Mouse (Mus musculus) 3T3-L1 (cell line): ENCODE data around the gene Ccdc22.

Source experiments
- DNase-seq: peaks from one replicate; pipeline ENCODE4 v3.0.0-alpha.2; 2015; ENCODE audit warnings: low read depth, low spot score

Ccdc22 gene

GRCm38 (mm10) chrX:7604879-7605574 is at the start of gene Ccdc22:
Gene Ccdc22 (minus strand): TSS chrX:7605517.
- peak; percentile 94 for DNase-seq

DNA sequence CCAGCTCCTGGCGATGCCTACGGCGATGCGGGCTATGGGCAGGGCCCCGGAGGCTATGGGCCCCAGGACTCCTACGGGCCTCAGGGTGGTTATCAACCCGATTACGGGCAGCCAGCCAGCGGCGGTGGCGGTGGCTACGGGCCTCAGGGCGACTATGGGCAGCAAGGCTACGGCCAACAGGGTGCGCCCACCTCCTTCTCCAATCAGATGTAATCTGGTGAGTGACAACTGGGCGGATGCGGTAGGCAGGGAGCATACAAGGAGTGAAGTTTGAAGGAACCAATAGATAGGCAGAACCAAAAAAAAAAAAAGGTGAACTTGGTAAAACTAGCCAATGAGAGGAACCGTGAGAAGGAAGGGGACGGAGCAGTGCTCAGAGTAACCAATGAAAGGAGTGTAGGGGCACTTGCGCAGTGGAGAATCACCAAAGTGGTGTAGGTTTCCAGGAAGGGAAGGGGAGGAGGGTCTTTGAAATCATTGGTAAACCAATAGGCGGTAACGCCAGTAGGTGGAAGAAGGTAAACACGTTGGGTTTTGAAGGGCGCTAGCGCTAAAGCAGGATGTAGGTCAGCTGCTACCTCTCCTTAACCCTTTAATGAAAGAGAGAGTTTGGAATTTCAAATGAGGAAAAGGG is 43.5 kb upstream of the Ccdc22 start:
- peak; percentile 95 for DNase-seq

DNA sequence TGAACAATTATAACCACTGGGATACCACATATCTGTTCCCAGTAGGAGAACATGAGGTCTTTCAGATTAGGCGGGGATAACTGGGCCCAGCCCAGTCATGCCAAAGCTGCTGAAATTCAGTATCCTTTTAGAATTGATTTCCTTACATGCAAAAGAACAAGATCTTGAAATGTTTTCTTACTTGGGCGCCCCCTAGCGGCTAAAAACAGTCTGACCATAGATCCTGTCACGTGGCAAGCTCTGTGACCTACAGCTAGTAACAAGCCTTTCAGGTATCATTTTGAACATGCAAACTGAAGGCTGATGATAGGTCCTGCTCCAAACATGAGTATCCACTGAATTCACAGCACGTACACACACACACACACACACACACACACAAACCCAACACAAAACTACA is 40.0 kb upstream of the Ccdc22 start:
- DNase-seq: peak; percentile 92

- DNase-seq: no peak
Measured at GRCm38 (mm10) chrX:7640785-7641184, 35.5 kb upstream of the Ccdc22 start.

- no peak for DNase-seq
Measured at GRCm38 (mm10) chrX:7639536-7640325, 34.4 kb upstream of the Ccdc22 start.

DNA sequence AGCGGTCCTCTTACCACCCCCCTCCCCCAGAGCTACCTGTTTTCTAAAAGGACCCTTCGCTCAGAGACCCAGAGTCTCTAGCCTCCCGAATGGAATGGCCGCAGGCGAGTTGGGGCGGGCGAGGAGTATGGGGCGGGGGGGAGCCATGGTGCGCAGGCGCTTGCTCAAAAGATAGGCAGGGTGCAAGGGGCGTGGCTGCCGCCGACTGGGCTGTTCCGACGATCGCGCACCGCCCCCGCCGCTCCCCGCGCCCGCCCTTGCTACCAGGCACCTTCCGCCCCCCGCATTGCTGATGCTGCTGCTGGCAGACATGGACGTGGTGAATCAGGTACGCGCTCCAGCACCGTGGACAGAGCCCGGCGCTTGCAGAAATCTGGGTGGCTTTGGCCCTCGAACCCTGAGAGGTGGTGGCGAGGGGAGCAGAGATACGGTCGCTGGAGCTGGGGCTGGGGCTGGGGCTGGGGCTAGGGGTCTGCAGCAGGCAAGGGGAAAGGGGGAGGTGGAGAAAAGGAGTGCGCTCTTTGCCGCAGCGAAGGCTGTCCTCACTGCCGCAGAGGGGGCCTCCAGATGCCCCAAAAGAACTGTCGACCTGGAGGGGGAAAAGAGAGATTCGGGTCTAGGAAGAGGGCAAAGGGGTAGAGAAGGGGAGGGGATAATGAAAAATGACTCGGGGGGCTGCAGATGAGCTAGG is 33.2 kb upstream of the Ccdc22 start, which contains the start of gene Syp:
Gene Syp (plus strand): TSS at position 71 of the 691 bp plus-strand sequence.
- DNase-seq: no peak

GRCm38 (mm10) chrX:7635101-7635500 is 29.8 kb upstream of the Ccdc22 start:
- DNase-seq: no peak

DNA sequence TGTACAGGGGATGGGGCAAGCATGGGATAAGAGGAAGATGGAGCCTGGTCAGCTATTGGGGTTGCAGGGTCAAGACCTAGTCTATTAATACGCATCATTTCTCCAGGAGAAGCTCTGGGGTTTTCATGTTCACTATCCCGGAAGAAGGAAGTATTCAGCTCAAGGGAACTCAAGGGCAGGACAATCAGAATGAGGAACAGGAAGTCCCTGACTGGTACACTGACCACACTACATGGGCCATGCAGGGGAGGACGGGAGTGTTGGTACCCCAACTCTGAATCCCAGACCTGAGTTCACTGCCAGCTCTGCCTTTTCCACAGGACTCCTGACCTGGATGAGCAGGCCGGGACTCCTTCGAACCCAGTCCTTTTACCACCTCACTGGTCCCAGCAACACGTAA is 27.2 kb upstream of the Ccdc22 start:
- DNase-seq: no peak

- DNase-seq: no peak
Measured at GRCm38 (mm10) chrX:7617889-7618551, 12.7 kb upstream of the Ccdc22 start.

GRCm38 (mm10) chrX:7610536-7611258 is 5.4 kb upstream of the Ccdc22 start:
- DNase-seq: no peak

DNA sequence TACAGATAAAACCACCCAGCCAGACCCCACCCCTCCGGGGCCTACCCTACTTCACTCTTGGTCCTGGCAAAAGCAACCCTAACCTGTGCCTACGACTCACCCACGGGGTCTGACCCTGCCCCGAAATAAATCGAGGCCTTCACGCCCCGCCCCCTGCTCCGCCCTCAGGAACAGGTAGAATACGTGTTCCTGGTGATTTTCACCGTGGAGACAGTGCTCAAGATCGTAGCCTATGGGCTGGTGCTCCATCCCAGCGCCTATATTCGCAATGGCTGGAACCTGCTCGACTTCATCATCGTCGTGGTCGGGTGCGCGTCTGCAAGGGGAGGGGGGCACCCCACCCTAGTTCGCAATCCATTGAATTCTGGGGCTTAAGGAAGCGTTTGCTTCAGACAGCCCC is 4.7 kb upstream of the Ccdc22 start:
- DNase-seq: no peak

- no peak for DNase-seq
Measured at GRCm38 (mm10) chrX:7606783-7607182, 1.5 kb upstream of the Ccdc22 start, which contains the start of gene Cacna1f. Gene Cacna1f (plus strand): TSS chrX:7607083.

DNA sequence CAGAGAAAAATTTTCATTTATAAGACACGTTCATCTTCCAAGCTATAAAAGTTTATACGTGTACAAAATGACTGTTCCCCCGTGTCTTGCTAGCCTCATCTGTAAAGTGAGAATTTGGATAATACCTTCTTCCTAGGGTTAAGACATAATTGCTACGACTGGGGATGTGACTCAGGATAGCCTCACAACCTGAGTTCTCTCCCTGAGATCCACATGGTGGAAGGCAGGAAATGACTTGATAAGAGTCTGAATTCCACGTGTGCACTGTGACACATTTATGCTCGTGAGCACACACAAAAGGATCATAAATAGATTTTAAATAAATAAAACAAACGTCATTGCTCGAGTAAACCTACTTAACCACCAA is 241 bp upstream of the Ccdc22 start:
- DNase-seq: no peak

DNA sequence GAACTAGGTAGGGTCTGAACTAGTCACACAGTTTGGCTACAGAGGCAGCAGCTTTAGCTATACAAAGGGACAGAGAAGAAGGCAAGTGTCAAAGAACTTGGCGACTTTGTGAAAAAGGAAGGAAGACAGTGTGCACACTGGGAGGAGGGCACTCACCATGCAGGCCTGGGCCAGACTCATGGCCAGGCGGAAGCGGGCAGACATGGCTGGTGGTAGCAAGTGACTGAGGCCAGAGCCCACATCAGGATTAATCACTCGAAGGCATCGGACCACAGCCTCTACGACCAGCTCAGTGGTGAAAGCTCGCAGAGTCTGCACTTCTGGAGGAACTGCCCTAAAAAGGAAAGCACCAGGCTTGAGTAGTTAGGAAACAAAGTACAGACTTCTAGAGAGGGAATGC is 1.3 kb downstream of the Ccdc22 start:
- DNase-seq: no peak

DNA sequence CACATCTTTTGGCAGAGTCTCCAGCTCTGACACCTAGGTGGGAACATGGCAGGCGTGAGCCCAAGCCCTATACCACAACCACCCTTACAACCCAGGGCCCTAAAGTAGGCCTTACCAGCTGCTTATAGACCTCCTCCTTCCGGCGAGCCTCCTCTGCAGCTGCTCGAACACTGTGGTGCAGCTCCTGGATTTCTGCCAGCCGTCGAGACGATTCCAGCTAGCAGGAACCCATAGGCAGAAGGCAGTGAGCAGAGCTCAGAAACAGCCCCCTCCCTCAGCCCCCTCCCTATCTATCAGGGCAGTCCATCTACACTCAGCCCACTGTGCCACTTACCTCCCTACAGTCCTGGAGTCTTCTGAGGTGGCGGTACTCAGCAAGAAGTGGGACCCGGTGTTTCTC is 9.9 kb downstream of the Ccdc22 start:
- DNase-seq: no peak

DNA sequence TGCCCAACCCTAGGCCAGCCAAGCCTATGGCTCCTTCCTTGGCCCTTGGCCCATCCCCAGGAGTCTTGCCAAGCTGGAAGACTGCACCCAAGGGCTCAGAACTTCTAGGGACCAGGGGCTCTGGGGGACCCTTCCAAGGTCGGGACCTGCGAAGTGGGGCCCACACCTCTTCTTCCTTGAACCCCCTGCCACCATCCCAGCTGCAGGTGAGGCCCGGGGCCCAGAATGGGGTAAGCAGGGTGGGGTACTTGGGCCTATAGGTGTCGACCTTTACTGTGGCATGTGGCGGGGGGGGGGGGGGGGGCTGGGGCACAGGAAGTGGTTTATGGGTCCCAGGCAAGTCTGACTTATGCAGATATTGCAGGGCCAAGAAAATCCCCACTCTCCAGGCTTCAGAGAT is 19.0 kb downstream of the Ccdc22 start:
- no peak for DNase-seq

DNA sequence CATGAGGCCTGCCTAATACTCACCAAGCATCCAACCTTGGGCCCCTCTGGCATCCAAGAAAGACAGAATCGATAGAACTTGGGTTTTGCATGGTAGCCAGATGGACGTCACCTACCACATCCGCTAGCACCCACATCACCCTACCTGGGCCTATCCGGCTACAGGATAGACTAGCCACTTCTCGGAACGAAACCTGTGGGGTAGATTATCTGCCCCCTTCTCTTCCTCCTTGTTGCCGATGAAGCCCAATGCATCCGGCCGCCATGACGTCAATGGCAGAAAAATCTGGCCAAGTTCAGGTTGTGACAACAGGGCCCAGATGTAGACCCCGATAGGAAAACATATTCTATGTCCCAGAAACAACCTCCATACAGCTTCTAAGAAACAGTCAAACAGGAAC is 21.4 kb downstream of the Ccdc22 start:
- no peak for DNase-seq

- no peak for DNase-seq
Measured at GRCm38 (mm10) chrX:7581151-7581550, 24.2 kb downstream of the Ccdc22 start.

GRCm38 (mm10) chrX:7574885-7575231 is 30.5 kb downstream of the Ccdc22 start:
- DNase-seq: no peak

- peak; percentile 98 for DNase-seq
Measured at GRCm38 (mm10) chrX:7574087-7574884, 31.0 kb downstream of the Ccdc22 start, which contains the start of gene Ppp1r3f. Gene Ppp1r3f (minus strand): TSS chrX:7574283.
